ENCODE assay signal across 8 mouse cellular contexts in the genomic region with DNA sequence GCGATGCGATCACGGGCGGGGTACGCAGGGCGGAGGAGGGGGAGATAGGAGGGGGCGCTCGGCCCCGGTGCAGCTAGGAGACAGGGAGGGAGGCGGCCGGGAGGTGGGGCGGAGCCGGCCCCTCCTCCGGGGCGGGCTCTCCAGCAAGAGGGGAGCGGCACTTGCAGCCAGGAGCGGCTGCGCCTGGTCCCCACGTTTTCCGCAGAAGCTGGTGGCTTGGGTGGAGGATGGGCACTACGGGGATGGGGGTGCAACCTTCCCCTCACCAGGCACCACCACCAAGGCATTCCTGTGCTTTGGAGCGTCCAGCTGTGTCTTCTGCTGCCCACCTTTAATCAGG. TPM values are rescaled to one million over a fixed set of nuclear protein-coding genes. Genes with fewer than 3 reads are reported as not detected.
DNase-seq lines count a peak whose midpoint lies in the region; ATAC-seq and TF ChIP-seq lines count a peak whose summit lies in the region.

Fbxo41 (minus strand) TSS at position 84 of the 340 bp plus-strand sequence.

- no peak for TF ChIP-seq CTCF in forebrain, postnatal 0 days (IDR thresholded peaks at IDR 0.05; ENCODE audit: low read depth)

- H3K9me3 ChIP-seq in megakaryocyte, embryonic 14.5 days, result no peaks in the 10 kb centered on the region
- H3K9me3 ChIP-seq in forebrain, postnatal 0 days (ENCODE audit: low read length), result no peaks in the 10 kb centered on the region
- no peaks in the 10 kb centered on the region for H3K9me3 ChIP-seq in stomach, embryonic 16.5 days (replicated peaks; ENCODE audit: control insufficient read depth, low read length)

- H3K4me1 ChIP-seq in megakaryocyte, embryonic 14.5 days, result peaks cover 11% of the 10 kb centered on the region
- peaks cover 5% of the 10 kb centered on the region; the same call in 1 of the 2 replicates for H3K4me1 ChIP-seq in forebrain, postnatal 0 days (ENCODE audit: insufficient read depth)
- no peaks in the 10 kb centered on the region; the same call in 1 of the 2 replicates for H3K4me1 ChIP-seq in stomach, embryonic 16.5 days (ENCODE audit: control insufficient read depth, insufficient read depth, low read length)

- H3K4me3 ChIP-seq in megakaryocyte, embryonic 14.5 days (replicated peaks), result peak within 1 kb of the TSS; percentile 77
- H3K4me3 ChIP-seq in forebrain, postnatal 0 days (ENCODE audit: low read depth, low read length), result peak within 1 kb of the TSS; percentile 72
- H3K4me3 ChIP-seq in stomach, embryonic 16.5 days (replicated peaks; ENCODE audit: low read length), result peak within 1 kb of the TSS; percentile 75

- DNase-seq in cerebellum, adult 8-10 months, result peak; percentile 69
- peak; percentile 84 for DNase-seq in forebrain, postnatal 0 days
- DNase-seq in layer of hippocampus, postnatal 10 days (ENCODE audit: low spot score in 2 of 2), result peak; percentile 74 to 84
- DNase-seq in mesoderm, embryonic 11.5 days (ENCODE audit: low read depth, low spot score), result peak; percentile 37
- no peak for DNase-seq in c-Kit-positive CD71-positive TER-119-positive erythroid progenitor cells, embryonic 14.5 days (ENCODE audit: low spot score)

- peak within 1 kb of the TSS; percentile 76 for H3K27ac ChIP-seq in forebrain, postnatal 0 days (ENCODE audit: low read depth, low read length)
- no peak within 1 kb of the TSS for H3K27ac ChIP-seq in stomach, embryonic 16.5 days (ENCODE audit: low read length)

- H3K36me3 ChIP-seq in megakaryocyte, embryonic 14.5 days (replicated peaks; ENCODE audit: low read length), result no peaks in the 10 kb centered on the region
- H3K36me3 ChIP-seq in forebrain, postnatal 0 days (ENCODE audit: insufficient read depth), result no peaks in the 10 kb centered on the region
- H3K36me3 ChIP-seq in stomach, embryonic 16.5 days (ENCODE audit: control insufficient read depth, insufficient read depth, low read length), result no peaks in the 10 kb centered on the region

- H3K27me3 ChIP-seq in megakaryocyte, embryonic 14.5 days (replicated peaks), result peaks cover 73% of the 10 kb centered on the region
- H3K27me3 ChIP-seq in forebrain, postnatal 0 days (ENCODE audit: insufficient read depth, low read length), result no peaks in the 10 kb centered on the region
- peaks cover 11% of the 10 kb centered on the region; the same call in 1 of the 2 replicates for H3K27me3 ChIP-seq in stomach, embryonic 16.5 days (ENCODE audit: control insufficient read depth, insufficient read depth, low read length)

- no peak for ATAC-seq in megakaryocyte, adult 5-6 weeks (ENCODE audit: poor library complexity, severe bottlenecking)
- ATAC-seq in forebrain, postnatal 0 days, result peak; percentile 89
- peak; percentile 48; the same call in 1 of the 2 replicates for ATAC-seq in stomach, embryonic 16.5 days (ENCODE audit: insufficient read depth, low FRiP score)

- 3% methylated on average over 21 of the region's 22 CpGs for WGBS in forebrain, postnatal 0 days
- 2% methylated on average over 20 of the region's 22 CpGs for WGBS in stomach, embryonic 16.5 days

- H3K4me2 ChIP-seq in forebrain, postnatal 0 days (ENCODE audit: low read depth), result peak within 1 kb of the TSS; percentile 72
- H3K4me2 ChIP-seq in stomach, embryonic 16.5 days (ENCODE audit: low read depth, low read length), result peak within 1 kb of the TSS; percentile 91

- peak within 1 kb of the TSS; percentile 96 for H3K9ac ChIP-seq in forebrain, postnatal 0 days
- peak within 1 kb of the TSS; percentile 73 for H3K9ac ChIP-seq in stomach, embryonic 16.5 days (ENCODE audit: low read length)

RNA-seq across cellular contexts. Expression of gene Fbxo41, which starts in this region (rescaled TPM):
- not detected in 2 replicates for polyA plus RNA-seq in megakaryocyte, embryonic 14.5 days (2012; ENCODE audit: insufficient read depth, low replicate concordance)
- total RNA-seq in megakaryocyte, adult 5-6 weeks (2015), result not detected in 2 replicates
- not detected in 2 replicates for total RNA-seq in megakaryocyte, adult 5-6 weeks (2017)
- 42.5 and 46.7 TPM in 2 replicates for total RNA-seq in forebrain, postnatal 0 days (2014; rRNA removed)
- polyA plus RNA-seq in forebrain, postnatal 0 days (2015; fragmentation: Nextera tagmentation; extraction: Ambion mirVana), result 8.4 and 11.9 TPM in 2 replicates
- total RNA-seq in layer of hippocampus, postnatal 10 days (2021), result 10 to 100 TPM; 84.7 to 86.0 TPM
- 0.17 and 0.22 TPM in 2 replicates for polyA plus RNA-seq in stomach, embryonic 16.5 days (2015; fragmentation: Nextera tagmentation; extraction: Ambion mirVana)

Comparison
In these comparisons a context has a peak if more than half of its experiments do, and no peak if none do; other contexts are left out.
1. RNA of gene Fbxo41 (total RNA-seq): 84.7 to 86.0 TPM in layer of hippocampus, postnatal 10 days and 42.5 to 46.7 TPM in forebrain, postnatal 0 days; not detected in megakaryocyte, adult 5-6 weeks; every median in the first group is over 10 times any median in the second.
2. Peak in ATAC-seq, H3K4me3 ChIP-seq, H3K9ac ChIP-seq and H3K4me2 ChIP-seq in stomach, embryonic 16.5 days; RNA of the gene not detected or under 1 TPM.
3. Peak in every context shown above with its lines, with median percentiles within 50 percentile points of each other: H3K4me3 ChIP-seq.